Mouse (Mus musculus) lung, adult 2 months (tissue): ENCODE measurements around the gene Gcnt4.
"Not testable (repeated sequence)": the region's sequence is repeated elsewhere in the genome, so short reads cannot be mapped to it uniquely, and the experiment has no call there.

Source experiments
- CTCF ChIP-seq: fragments of 200-500 bp; IDR thresholded peaks from 2 replicates; pipeline ENCODE4 v1.5.1; 2011; ENCODE audit warnings: mild to moderate bottlenecking, low read length, control low read depth; ENCODE audit not compliant: insufficient read depth
- POLR2A ChIP-seq: fragments of 200-500 bp; IDR thresholded peaks from 2 replicates; pipeline ENCODE4 v1.6.1; 2011; ENCODE audit warnings: low read depth, mild to moderate bottlenecking, control low read depth, low read length, borderline replicate concordance; ENCODE audit errors: extremely low read depth

- not testable (repeated sequence) for TF ChIP-seq CTCF, POLR2A
Measured at GRCm38 (mm10) chr13:96923134-96923533, 1.4 kb upstream of the Gcnt4 start.
